Mouse (Mus musculus): ENCODE results near the gene Angptl6. TPM values are rescaled to one million over a fixed set of nuclear protein-coding genes. Genes with fewer than 3 reads are reported as not detected.

Gene Angptl6
- polyA plus RNA-seq, 1 experiment from 2014 or later = 4.6 TPM

DNA sequence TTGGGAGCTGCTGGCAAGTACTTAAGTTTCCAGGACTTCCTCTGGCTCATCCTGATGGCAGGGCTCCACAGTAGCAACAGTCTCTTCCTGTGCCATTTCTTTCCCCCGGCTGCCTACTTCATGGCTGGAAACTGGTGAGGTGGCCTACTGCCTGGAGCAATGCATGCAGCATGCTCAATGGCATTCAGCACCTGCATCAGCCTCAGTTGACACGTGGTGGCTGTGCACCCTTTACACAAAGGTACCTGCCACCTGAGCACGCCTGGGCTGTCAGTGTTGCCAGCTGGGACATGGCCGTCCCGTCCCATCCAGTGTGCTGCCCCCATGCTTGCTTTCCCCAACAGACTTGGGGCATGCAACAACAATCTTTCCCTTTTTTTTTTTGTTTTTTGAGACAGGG, 13.5 kb upstream of the Angptl6 start:
- ATAC-seq (ENCODE audit: insufficient number of reproducible peaks, low FRiP score, low TSS enrichment, low read depth) = no peak
- peaks cover 79% of the 10 kb centered on the region for H3K36me3 ChIP-seq
- no peak overlapping the region for H3K4me3 ChIP-seq
- H3K4me2 ChIP-seq = no peak overlapping the region
- WGBS = 55% methylated on average over 5 of the region's 5 CpGs
- H3K4me1 ChIP-seq = peaks cover 27% of the 10 kb centered on the region
- H3K27me3 ChIP-seq = no peaks in the 10 kb centered on the region
- H3K9ac ChIP-seq = no peak overlapping the region
- no peaks in the 10 kb centered on the region for H3K9me3 ChIP-seq
- 0 out of 2 replicates have a peak overlapping the region, but pooled peaks have one; percentile 5 for H3K27ac ChIP-seq

- Histone ChIP-seq H3K4me2 (no peak overlapping the region), H3K27ac (peak overlapping the region; percentile 17; the same call in 1 of the 2 replicates)
Observed at GRCm38 (mm10) chr9:20892104-20892653, 12.7 kb upstream of the Angptl6 start.

DNA sequence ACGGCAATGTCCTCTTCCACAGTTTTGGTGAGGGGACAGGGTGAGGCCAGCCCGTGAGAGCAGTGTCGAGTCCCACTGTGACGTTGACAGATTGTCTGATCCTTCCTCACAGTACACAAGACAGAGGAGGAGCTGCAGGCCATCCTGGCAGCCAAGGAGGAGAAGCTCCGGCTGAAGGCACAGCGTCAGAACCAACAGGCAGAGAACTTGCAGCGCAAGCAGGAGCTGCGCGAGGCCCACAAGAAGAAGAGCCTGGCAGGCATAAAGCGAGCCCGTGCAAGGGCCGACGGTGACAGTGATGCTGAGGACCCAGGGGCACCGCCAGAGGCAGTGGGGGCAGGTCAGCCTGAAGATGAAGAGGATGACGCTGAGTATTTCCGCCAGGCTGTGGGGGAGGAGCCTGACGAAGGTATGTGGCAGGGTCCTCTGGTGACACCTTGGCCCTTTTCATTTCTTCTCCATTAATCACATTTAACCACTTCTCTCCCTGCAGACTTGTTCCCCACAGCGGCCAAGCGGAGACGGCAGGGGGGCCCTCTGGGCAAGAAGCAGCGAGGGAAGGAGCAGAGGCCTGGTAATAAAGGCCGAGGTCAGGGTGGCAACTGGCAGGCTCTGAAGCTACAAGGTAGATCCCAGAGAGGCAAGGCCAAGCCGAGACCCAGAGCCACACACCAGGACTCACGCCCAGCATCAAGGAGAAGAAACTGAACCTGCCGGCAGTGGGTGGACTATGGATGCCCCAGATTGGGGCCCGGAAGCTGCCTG, 12.0 kb upstream of the Angptl6 start:
- no peak for ATAC-seq (ENCODE audit: insufficient number of reproducible peaks, low FRiP score, low TSS enrichment, low read depth)
- Histone ChIP-seq H3K27ac (no peak overlapping the region), H3K4me1 (peaks cover 15% of the 10 kb centered on the region; the same call in 1 of the 2 replicates), H3K4me3 (no peak overlapping the region), H3K36me3 (peaks cover 72% of the 10 kb centered on the region), H3K4me2 (no peak overlapping the region), H3K9me3 (no peaks in the 10 kb centered on the region), H3K27me3 (no peaks in the 10 kb centered on the region), H3K9ac (no peak overlapping the region)
- 72% methylated on average over 26 of the region's 26 CpGs for WGBS

More at GRCm38 (mm10) chr9:20892104-20892653, 12.7 kb upstream of the Angptl6 start:
- ATAC-seq (ENCODE audit: insufficient number of reproducible peaks, low FRiP score, low TSS enrichment, low read depth) = no peak
- WGBS = 61% methylated on average over 5 of the region's 5 CpGs
- Histone ChIP-seq H3K4me1 (peaks cover 21% of the 10 kb centered on the region), H3K9ac (no peak overlapping the region), H3K36me3 (peaks cover 78% of the 10 kb centered on the region), H3K27me3 (no peaks in the 10 kb centered on the region), H3K4me3 (no peak overlapping the region), H3K9me3 (no peaks in the 10 kb centered on the region)

DNA sequence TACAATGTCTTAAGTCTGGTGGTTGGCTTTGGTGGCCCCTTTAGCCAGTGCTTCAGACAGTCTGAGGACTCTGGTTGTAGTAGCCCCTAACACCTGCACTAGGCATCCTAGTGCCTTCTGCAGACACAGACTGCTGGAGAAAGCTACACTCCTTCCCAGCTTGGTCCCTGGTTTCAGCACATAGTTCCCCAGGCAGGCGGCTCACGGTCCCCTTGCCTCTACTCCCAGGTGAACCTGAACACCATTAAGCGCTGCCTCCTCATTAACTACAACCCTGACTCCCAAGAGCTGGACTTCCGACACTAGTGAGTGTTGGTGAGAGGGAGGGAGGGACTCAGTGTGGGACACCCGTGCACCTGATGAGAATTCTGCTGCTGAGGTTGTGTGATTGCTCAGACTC, 10.9 kb upstream of the Angptl6 start:
- Histone ChIP-seq H3K27ac (no peak overlapping the region), H3K4me3 (no peak overlapping the region), H3K4me2 (no peak overlapping the region), H3K4me1 (peaks cover 15% of the 10 kb centered on the region; the same call in 1 of the 2 replicates), H3K27me3 (no peaks in the 10 kb centered on the region), H3K9ac (no peak overlapping the region), H3K36me3 (peaks cover 62% of the 10 kb centered on the region), H3K9me3 (no peaks in the 10 kb centered on the region)
- ATAC-seq (ENCODE audit: insufficient number of reproducible peaks, low FRiP score, low TSS enrichment, low read depth) = no peak
- 89% methylated on average over 5 of the region's 5 CpGs for WGBS

DNA sequence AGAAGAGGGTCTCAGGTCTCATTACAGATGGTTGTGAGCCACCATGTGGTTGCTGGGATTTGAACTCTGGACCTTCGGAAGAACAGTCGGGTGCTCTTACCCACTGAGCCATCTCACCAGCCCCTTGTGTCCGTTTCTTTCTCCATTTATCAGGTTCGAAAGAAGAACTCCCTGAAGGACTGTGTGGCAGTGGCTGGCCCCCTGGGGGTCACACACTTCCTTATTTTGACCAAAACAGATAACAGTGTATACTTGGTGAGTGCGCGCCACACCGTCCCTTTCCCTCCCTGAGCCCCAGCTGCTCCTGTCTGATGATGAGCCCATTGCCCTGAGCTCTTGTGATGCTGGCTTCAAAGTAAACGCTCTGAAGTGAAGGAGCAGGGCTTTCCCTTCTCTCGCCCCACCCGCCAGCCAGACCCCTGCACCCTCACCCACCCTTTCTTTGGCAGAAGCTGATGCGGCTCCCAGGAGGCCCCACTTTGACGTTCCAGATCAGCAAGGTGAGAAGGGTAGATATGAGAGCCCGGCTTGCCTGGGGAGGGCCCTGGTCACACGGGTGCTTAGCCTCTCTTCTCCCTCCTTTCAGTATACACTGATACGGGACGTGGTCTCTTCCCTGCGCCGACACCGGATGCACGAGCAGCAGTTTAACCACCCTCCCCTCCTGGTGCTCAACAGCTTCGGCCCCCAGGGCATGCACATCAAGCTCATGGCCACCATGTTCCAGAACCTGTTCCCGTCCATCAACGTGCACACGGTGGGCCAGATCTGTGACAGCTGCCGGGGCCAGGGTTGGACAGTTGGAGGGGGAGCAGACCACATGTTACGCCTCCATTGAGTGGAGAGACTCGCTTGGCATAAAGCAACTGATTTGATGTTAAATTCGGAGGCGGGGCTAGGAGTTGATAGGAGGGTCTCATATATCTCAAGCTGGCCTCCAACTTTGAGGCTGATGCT, 9.9 kb upstream of the Angptl6 start:
- no peak for ATAC-seq (ENCODE audit: insufficient number of reproducible peaks, low FRiP score, low TSS enrichment, low read depth)
- peak overlapping the region; percentile 75 for H3K4me3 ChIP-seq
- no peak overlapping the region for H3K9ac ChIP-seq
- H3K4me2 ChIP-seq = peak overlapping the region; percentile 53
- H3K27me3 ChIP-seq = no peaks in the 10 kb centered on the region
- peaks cover 53% of the 10 kb centered on the region for H3K36me3 ChIP-seq
- no peaks in the 10 kb centered on the region for H3K9me3 ChIP-seq
- WGBS = 78% methylated on average over 29 of the region's 29 CpGs
- H3K27ac ChIP-seq = no peak overlapping the region
- peaks cover 15% of the 10 kb centered on the region; the same call in 1 of the 2 replicates for H3K4me1 ChIP-seq

- H3K27me3 ChIP-seq = no peaks in the 10 kb centered on the region
- peaks cover 42% of the 10 kb centered on the region for H3K36me3 ChIP-seq
- peak; percentile 16; the same call in 1 of the 2 replicates for ATAC-seq (ENCODE audit: insufficient number of reproducible peaks, low FRiP score, low TSS enrichment, low read depth)
- peaks cover 15% of the 10 kb centered on the region; the same call in 1 of the 2 replicates for H3K4me1 ChIP-seq
- peak overlapping the region; percentile 75 for H3K4me3 ChIP-seq
- H3K4me2 ChIP-seq = peak overlapping the region; percentile 53
- under 1% methylated on average over 29 of the region's 30 CpGs for WGBS
- H3K9me3 ChIP-seq = no peaks in the 10 kb centered on the region
- peak overlapping the region; percentile 95 for H3K27ac ChIP-seq
- H3K9ac ChIP-seq = peak overlapping the region; percentile 90
Observed at GRCm38 (mm10) chr9:20888386-20888765, 8.8 kb upstream of the Angptl6 start.

DNA sequence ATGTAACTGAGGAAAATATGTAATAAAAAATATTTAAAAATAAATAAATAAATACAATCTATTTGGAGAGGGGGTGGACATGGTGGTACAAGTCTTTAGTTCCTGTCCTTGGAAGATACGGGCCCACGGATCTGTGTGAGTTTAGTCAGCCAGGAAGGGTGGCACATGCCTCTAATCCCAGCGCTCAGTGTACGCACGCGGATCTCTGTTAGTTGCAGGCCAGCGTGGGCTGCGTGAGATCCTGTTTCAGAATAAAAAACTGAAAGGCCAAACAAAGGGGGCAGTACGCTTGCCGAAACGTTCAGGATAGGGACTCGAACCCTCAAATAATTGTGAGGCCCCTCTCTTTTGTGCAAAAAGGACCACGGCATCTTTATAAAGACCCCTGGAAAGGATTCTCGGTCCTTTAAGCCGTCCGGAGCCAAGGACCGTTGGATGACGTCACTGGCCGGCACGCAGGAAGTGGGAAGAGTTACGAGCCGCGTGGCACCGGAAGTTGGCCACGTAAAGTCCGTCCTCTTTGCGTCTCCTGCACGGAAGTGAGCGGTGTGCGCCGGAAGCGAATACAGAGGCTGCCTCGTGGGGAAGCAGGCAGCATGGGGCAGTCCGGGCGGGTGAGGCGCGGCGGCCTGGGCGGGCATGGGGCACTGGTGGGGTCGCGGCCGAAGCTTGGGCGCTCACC, 8.3 kb upstream of the Angptl6 start, which contains the start of gene Ppan:
TSS of gene Ppan (plus strand) at position 472 of the 682 bp plus-strand sequence.
- no peaks in the 10 kb centered on the region for H3K9me3 ChIP-seq
- peak; percentile 93 for ATAC-seq (ENCODE audit: insufficient number of reproducible peaks, low FRiP score, low TSS enrichment, low read depth)

DNA sequence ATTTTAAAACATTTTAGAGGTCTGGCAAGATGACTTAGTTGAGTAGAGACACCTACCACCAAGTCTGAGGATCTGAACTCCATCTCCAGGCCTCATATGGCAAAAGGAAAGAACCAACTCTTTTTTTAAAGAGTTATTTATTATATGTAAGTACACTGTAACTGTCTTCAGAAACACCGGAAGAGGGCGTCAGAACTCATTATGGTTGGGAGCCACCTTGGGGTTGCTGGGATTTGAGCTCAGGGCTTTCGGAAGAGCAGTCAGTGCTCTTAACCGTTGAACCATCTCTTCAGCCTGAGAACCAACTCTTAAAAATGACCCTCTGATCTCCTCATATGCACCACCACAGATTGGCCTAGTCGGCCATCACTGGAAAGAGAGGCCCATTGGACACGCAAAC, 7.7 kb upstream of the Angptl6 start:
- Histone ChIP-seq H3K27ac (peak overlapping the region; percentile 95), H3K9ac (no peak overlapping the region), H3K9me3 (no peaks in the 10 kb centered on the region), H3K27me3 (no peaks in the 10 kb centered on the region), H3K4me1 (peaks cover 14% of the 10 kb centered on the region; the same call in 1 of the 2 replicates), H3K4me2 (no peak overlapping the region), H3K4me3 (no peak overlapping the region), H3K36me3 (peaks cover 30% of the 10 kb centered on the region)
- no peak for ATAC-seq (ENCODE audit: insufficient number of reproducible peaks, low FRiP score, low TSS enrichment, low read depth)
- 90% methylated on average over 6 of the region's 6 CpGs for WGBS

More for the DNA sequence above, 8.3 kb upstream of the Angptl6 start, which contains the start of gene Ppan:
- Histone ChIP-seq H3K4me3 (peak within 1 kb of the TSS; percentile 75), H3K9ac (peak within 1 kb of the TSS; percentile 90), H3K36me3 (peaks cover 36% of the 10 kb centered on the region), H3K4me1 (peaks cover 15% of the 10 kb centered on the region; the same call in 1 of the 2 replicates), H3K4me2 (peak within 1 kb of the TSS; percentile 53), H3K27ac (peak within 1 kb of the TSS; percentile 95), H3K27me3 (no peaks in the 10 kb centered on the region)
- WGBS = under 1% methylated on average over 43 of the region's 43 CpGs

GRCm38 (mm10) chr9:20886563-20886962, 7.0 kb upstream of the Angptl6 start:
- Histone ChIP-seq H3K27ac (no peak overlapping the region), H3K4me2 (no peak overlapping the region), H3K36me3 (peaks cover 24% of the 10 kb centered on the region), H3K9me3 (no peaks in the 10 kb centered on the region), H3K27me3 (no peaks in the 10 kb centered on the region), H3K4me1 (peaks cover 12% of the 10 kb centered on the region; the same call in 1 of the 2 replicates), H3K9ac (no peak overlapping the region), H3K4me3 (no peak overlapping the region)
- WGBS = 89% methylated on average over 2 of the region's 2 CpGs
- ATAC-seq (ENCODE audit: insufficient number of reproducible peaks, low FRiP score, low TSS enrichment, low read depth) = no peak

DNA sequence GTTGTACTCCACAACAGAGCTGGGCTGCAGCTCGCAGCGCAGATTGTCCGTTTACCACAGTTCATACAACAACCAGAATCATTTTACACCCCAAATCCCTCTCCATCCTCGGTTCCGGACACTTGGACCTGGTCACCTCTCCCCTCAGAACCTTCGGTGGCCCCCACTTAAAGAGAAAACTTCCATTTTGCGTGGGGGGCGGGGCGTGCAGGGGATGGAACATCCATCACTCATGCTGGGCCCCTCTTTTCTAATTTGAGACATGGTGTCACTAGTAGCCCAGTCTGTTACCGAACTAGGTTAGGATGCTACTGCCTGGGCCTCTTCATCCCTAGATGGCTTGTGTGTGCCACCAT, 839 bp downstream of the Angptl6 start:
- ATAC-seq (ENCODE audit: insufficient number of reproducible peaks, low FRiP score, low TSS enrichment, low read depth) = no peak
- H3K36me3 ChIP-seq = no peaks in the 10 kb centered on the region
- H3K9me3 ChIP-seq = no peaks in the 10 kb centered on the region
- peak overlapping the region; percentile 84 for H3K4me2 ChIP-seq
- no peaks in the 10 kb centered on the region for H3K27me3 ChIP-seq
- WGBS = 20% methylated on average over 10 of the region's 10 CpGs
- peaks cover 13% of the 10 kb centered on the region for H3K4me1 ChIP-seq
- H3K4me3 ChIP-seq = peak overlapping the region; percentile 49
- peak overlapping the region; percentile 55 for H3K9ac ChIP-seq
- H3K27ac ChIP-seq = peak overlapping the region; percentile 94
